22 mouse cellular contexts compared by ENCODE assay signal in genomic region chr5:54051056-54051455, GRCm38 (mm10). TPM values are rescaled to one million over a fixed set of nuclear protein-coding genes. Genes with fewer than 3 reads are reported as not detected.
DNase-seq lines count a peak whose midpoint lies in the region; ATAC-seq lines count a peak whose summit lies in the region.
"Had no signal": no experiment of that assay in that cellular context is flagged by ENCODE, and none has a peak within 500 bp of the region (broad histone marks: within the 10 kb centered on the region; RNA-seq: fewer than 3 reads in every experiment).

No protein-coding gene starts in this region.

- no peak overlapping the region for H3K9ac ChIP-seq in kidney, embryonic 15.5 days
- H3K9ac ChIP-seq: embryonic facial prominence, embryonic 15.5 days; forebrain, postnatal 0 days; hindbrain, embryonic 15.5 days; limb, embryonic 13.5 days; liver, embryonic 13.5 days; lung, embryonic 14.5 days; neural tube, embryonic 12.5 days had no signal

- DNase-seq in adrenal gland, postnatal 36 days = peak; percentile 10 to 36
- no peak for DNase-seq in adrenal gland, adult (ENCODE audit: inconsistent age in 2 of 2, low spot score in 1 of 2)
- peak; percentile 8 to 15 for DNase-seq in kidney, postnatal 36 days
- DNase-seq in R1 (ENCODE audit: low read depth, low spot score) = peak; percentile 21
- DNase-seq in testis, postnatal 14 days (ENCODE audit: low spot score) = peak; percentile 41
- DNase-seq in cerebellum, adult 8-10 months = no peak
- no peak for DNase-seq in cerebellum, postnatal 36 days
- DNase-seq: cerebellum, postnatal 10 days; forebrain, postnatal 0 days; heart, postnatal 4 days; layer of hippocampus, postnatal 36 days; liver, embryonic 13.5 days; lung, embryonic 14.5 days; thymus, postnatal 25 days had no signal

- no peaks in the 10 kb centered on the region for H3K9me3 ChIP-seq in kidney, embryonic 15.5 days (replicated peaks)
- H3K9me3 ChIP-seq: embryonic facial prominence, embryonic 15.5 days; hindbrain, embryonic 15.5 days; limb, embryonic 13.5 days; liver, embryonic 13.5 days; neural tube, embryonic 12.5 days had no signal

- WGBS in kidney, embryonic 15.5 days = 72% methylated on average over 3 of the region's 3 CpGs

- H3K36me3 ChIP-seq in kidney, embryonic 15.5 days = peaks cover 10% of the 10 kb centered on the region; the same call in 1 of the 2 replicates
- H3K36me3 ChIP-seq: hindbrain, embryonic 15.5 days; liver, embryonic 13.5 days had no signal

- H3K27me3 ChIP-seq in kidney, embryonic 15.5 days = no peaks in the 10 kb centered on the region
- H3K27me3 ChIP-seq: embryonic facial prominence, embryonic 15.5 days; hindbrain, embryonic 15.5 days; limb, embryonic 13.5 days; liver, embryonic 13.5 days; neural tube, embryonic 12.5 days; Patski had no signal

- no peak overlapping the region for H3K4me3 ChIP-seq in kidney, embryonic 15.5 days (replicated peaks)
- H3K4me3 ChIP-seq: embryonic facial prominence, embryonic 15.5 days; hindbrain, embryonic 15.5 days; limb, embryonic 13.5 days; liver, embryonic 13.5 days; neural tube, embryonic 12.5 days had no signal

- H3K4me1 ChIP-seq in kidney, embryonic 15.5 days = peaks cover 18% of the 10 kb centered on the region
- H3K4me1 ChIP-seq: hindbrain, embryonic 15.5 days had no signal

- ATAC-seq in kidney, embryonic 15.5 days (replicated peaks; ENCODE audit: low FRiP score) = no peak
- ATAC-seq: forebrain, postnatal 0 days; Patski had no signal

- no peak overlapping the region for H3K4me2 ChIP-seq in kidney, embryonic 15.5 days
- H3K4me2 ChIP-seq: embryonic facial prominence, embryonic 15.5 days; hindbrain, embryonic 15.5 days; limb, embryonic 13.5 days; liver, embryonic 13.5 days; lung, embryonic 14.5 days; midbrain, embryonic 11.5 days; neural tube, embryonic 12.5 days had no signal

- no peak overlapping the region for H3K27ac ChIP-seq in kidney, embryonic 15.5 days
- H3K27ac ChIP-seq: embryonic facial prominence, embryonic 15.5 days; hindbrain, embryonic 15.5 days; limb, embryonic 13.5 days; liver, embryonic 13.5 days; macrophage; neural tube, embryonic 12.5 days had no signal

RNA-seq across cellular contexts. Expression of gene Stim2, which starts 52.8 kb away (rescaled TPM):
- total RNA-seq in adrenal gland, postnatal 36 days (2021) = 10 to 100 TPM; 25.6 to 29.1 TPM
- polyA plus RNA-seq in kidney, embryonic 15.5 days (2015; fragmentation: Nextera tagmentation; extraction: Ambion mirVana) = 19.6 and 22.6 TPM in 2 replicates

Comparison
In these comparisons a context has a peak if more than half of its experiments do, and no peak if none do; other contexts are left out.
1. DNase-seq: peak in adrenal gland, postnatal 36 days (2 of 2), kidney, postnatal 36 days (2 of 2), R1 (single experiment) and testis, postnatal 14 days (single experiment); none in adrenal gland, adult (0 of 2), cerebellum, adult 8-10 months (single experiment) and cerebellum, postnatal 36 days (0 of 2).